Mouse (Mus musculus) liver, embryonic 14.5 days (tissue): Measurements from ENCODE around the gene Actl11. TPM values are rescaled to one million over a fixed set of nuclear protein-coding genes. Genes with fewer than 3 reads are reported as not detected.

ENCODE experiments used
- ATAC-seq: fragments of 200-750 bp; cut with Nextera tagmentation; 2 replicates; pipeline ENCODE4 v1.8.0; 2017; ENCODE audit warnings: moderate number of reproducible peaks, mild to moderate bottlenecking, moderate library complexity; ENCODE audit not compliant: insufficient read depth
- DNase-seq, 3 experiments: peaks; one replicate each; pipeline ENCODE4 v3.0.0-alpha.2; 2012 to 2013; ENCODE audit warnings: low read depth in 3 of 3, low spot score in 3 of 3
- H3K27ac ChIP-seq: fragments of 300-500 bp; sonication (generic); 2 replicates; pipeline ENCODE4 v1.5.1; 2014; ENCODE audit warnings: moderate library complexity, mild to moderate bottlenecking, control low read depth, inconsistent platforms
- H3K27me3 ChIP-seq: fragments of 300-500 bp; sonication (generic); 2 replicates; pipeline ENCODE4 v1.6.1; 2014; ENCODE audit warnings: mild to moderate bottlenecking, low read length, moderate library complexity; ENCODE audit not compliant: control insufficient read depth, insufficient read depth
- H3K36me3 ChIP-seq: fragments of 300-500 bp; sonication (generic); replicated peaks from 2 replicates; pipeline ENCODE4 v1.6.1; 2014; ENCODE audit warnings: low read depth; ENCODE audit not compliant: control insufficient read depth, insufficient read depth
- H3K4me1 ChIP-seq, 2 experiments: fragments of 200-500 bp in 1 of 2; fragments of 300-500 bp in 1 of 2; sonication (generic) in 1 of 2; replicated peaks; 2 replicates each; pipeline ENCODE4 v1.6.1; 2012 to 2014; ENCODE audit warnings: antibody characterized with exemption in 1 of 2, inconsistent platforms in 1 of 2, low read length in 1 of 2; ENCODE audit not compliant: control insufficient read depth in 2 of 2, insufficient read depth in 2 of 2
- H3K4me2 ChIP-seq: fragments of 300-500 bp; sonication (generic); 2 replicates; pipeline ENCODE4 v1.6.1; 2014; ENCODE audit warnings: low read depth, mild to moderate bottlenecking, control low read depth, moderate library complexity
- H3K4me3 ChIP-seq, 2 experiments: fragments of 200-500 bp in 1 of 2; fragments of 300-500 bp in 1 of 2; sonication (generic) in 1 of 2; 2 replicates each; pipeline ENCODE4 v1.5.1; 2012 to 2014; ENCODE audit warnings: low read depth in 2 of 2, low read length in 2 of 2, mild to moderate bottlenecking in 2 of 2, control low read depth in 1 of 2, inconsistent platforms in 1 of 2, moderate library complexity in 1 of 2; ENCODE audit not compliant: insufficient read depth in 1 of 2
- H3K9ac ChIP-seq: fragments of 300-500 bp; sonication (generic); replicated peaks from 2 replicates; pipeline ENCODE4 v1.6.1; 2014; ENCODE audit warnings: mild to moderate bottlenecking, control low read depth, moderate library complexity
- H3K9me3 ChIP-seq: fragments of 300-500 bp; sonication (generic); 2 replicates; pipeline ENCODE4 v1.6.1; 2016; ENCODE audit warnings: low read length, mixed read lengths; ENCODE audit not compliant: control insufficient read depth
- CTCF ChIP-seq: IDR thresholded peaks from 2 replicates; pipeline ENCODE4 v1.5.1; 2016; ENCODE audit warnings: antibody characterized with exemption, low read depth, control low read depth
- EP300 ChIP-seq: IDR thresholded peaks from 2 replicates; pipeline ENCODE4 v1.6.1; 2016; ENCODE audit warnings: antibody characterized with exemption, low read depth
- WGBS: fragments of 180-500 bp; shearing (Covaris S2); extraction: QIAGEN DNeasy Blood & Tissue Kit; methylation state at CpG from one replicate; pipeline ENCODE4 v1.1.7; 2014; ENCODE audit not compliant: insufficient replicate concordance; 5-methylcytosine and 5-hydroxymethylcytosine counted together
- polyA plus RNA-seq, 2 experiments: library from polyadenylated mRNA; depleted of rRNA in 1 of 2; stranded (reverse) in 1 of 2; unstranded in 1 of 2; fragments of >200 nt; fragmentation: Nextera tagmentation in 1 of 2; extraction: Ambion mirVana in 1 of 2; gene quantifications; 2 replicates each; pipeline versions ENCODE4 v1.2.1 to v1.2.3; 2012 to 2014

Actl11 gene
- polyA plus RNA-seq, 2 experiments: not detected

- H3K27me3 ChIP-seq: no peaks in the 10 kb centered on the region
- TF ChIP-seq CTCF: no peak
- no peak for TF ChIP-seq EP300
- H3K27ac ChIP-seq: no peak overlapping the region
- H3K36me3 ChIP-seq: no peaks in the 10 kb centered on the region
- H3K4me1 ChIP-seq: peaks cover 7 to 12% of the 10 kb centered on the region in 2 experiments
- peak overlapping the region; percentile 8 for H3K4me2 ChIP-seq
- DNase-seq (no peak), ATAC-seq (no peak)
- no peaks in the 10 kb centered on the region for H3K9me3 ChIP-seq
- H3K4me3 ChIP-seq: no peak overlapping the region
- 35% methylated on average over 18 of the region's 18 CpGs for WGBS
- no peak overlapping the region for H3K9ac ChIP-seq
Measured at GRCm38 (mm10) chr9:107908410-107909158, 19.7 kb upstream of the Actl11 start.

- H3K27me3 ChIP-seq: no peaks in the 10 kb centered on the region
- H3K36me3 ChIP-seq: no peaks in the 10 kb centered on the region
- H3K9ac ChIP-seq: no peak overlapping the region
- peaks cover 7 to 12% of the 10 kb centered on the region in 2 experiments for H3K4me1 ChIP-seq
- no peak overlapping the region for H3K27ac ChIP-seq
- TF ChIP-seq EP300 (no peak), CTCF (no peak)
- WGBS: 68% methylated on average over 15 of the region's 15 CpGs
- no peaks in the 10 kb centered on the region for H3K9me3 ChIP-seq
- H3K4me2 ChIP-seq: no peak overlapping the region
- DNase-seq (no peak), ATAC-seq (no peak)
- H3K4me3 ChIP-seq: no peak overlapping the region
Measured at GRCm38 (mm10) chr9:107910025-107910769, 18.1 kb upstream of the Actl11 start.

GRCm38 (mm10) chr9:107914764-107915420 is 13.4 kb upstream of the Actl11 start:
- 65% methylated on average over 16 of the region's 16 CpGs for WGBS

GRCm38 (mm10) chr9:107917895-107918608 is 10.2 kb upstream of the Actl11 start:
- DNase-seq: no peak

More at GRCm38 (mm10) chr9:107914764-107915420, 13.4 kb upstream of the Actl11 start:
- H3K27me3 ChIP-seq: no peaks in the 10 kb centered on the region
- ATAC-seq (no peak), DNase-seq (no peak)
- H3K9ac ChIP-seq: no peak overlapping the region
- no peak overlapping the region for H3K4me3 ChIP-seq
- no peak overlapping the region for H3K4me2 ChIP-seq
- TF ChIP-seq CTCF (no peak), EP300 (no peak)
- H3K9me3 ChIP-seq: no peaks in the 10 kb centered on the region
- H3K36me3 ChIP-seq: no peaks in the 10 kb centered on the region
- no peak overlapping the region for H3K27ac ChIP-seq
- H3K4me1 ChIP-seq: no peaks in the 10 kb centered on the region

More at GRCm38 (mm10) chr9:107917895-107918608, 10.2 kb upstream of the Actl11 start:
- Histone ChIP-seq H3K4me3 (no peak overlapping the region), H3K9ac (no peak overlapping the region), H3K36me3 (no peaks in the 10 kb centered on the region), H3K27ac (no peak overlapping the region), H3K4me1 (no peaks in the 10 kb centered on the region), H3K4me2 (no peak overlapping the region), H3K9me3 (no peaks in the 10 kb centered on the region), H3K27me3 (no peaks in the 10 kb centered on the region)
- no peak for ATAC-seq
- 43% methylated on average over 13 of the region's 13 CpGs for WGBS
- TF ChIP-seq EP300: no peak
- TF ChIP-seq CTCF: no peak
